Mouse (Mus musculus) erythroblast, embryonic 14.5 days (primary cell): Measurements from ENCODE around the gene Slc1a3.

Experiments
- GATA1 ChIP-seq: IDR thresholded peaks from 2 replicates; pipeline ENCODE4 v1.6.1; 2012; ENCODE audit warnings: low read length, inconsistent platforms, mixed read lengths
- TAL1 ChIP-seq: IDR thresholded peaks from 3 replicates; pipeline ENCODE4 v1.6.1; 2012; ENCODE audit warnings: low read length, inconsistent platforms, mixed read lengths

GRCm38 (mm10) chr15:8643997-8644692 is 66.4 kb downstream of the Slc1a3 start:
- no peak for TF ChIP-seq GATA1
- no peak for TF ChIP-seq TAL1
